Mouse (Mus musculus): ENCODE results near the gene Tle3. TPM values are rescaled to one million over a fixed set of nuclear protein-coding genes. Genes with fewer than 3 reads are reported as not detected.

Tle3 gene
- polyA plus RNA-seq, 1 experiment from 2014 or later = 25.5 TPM

DNA sequence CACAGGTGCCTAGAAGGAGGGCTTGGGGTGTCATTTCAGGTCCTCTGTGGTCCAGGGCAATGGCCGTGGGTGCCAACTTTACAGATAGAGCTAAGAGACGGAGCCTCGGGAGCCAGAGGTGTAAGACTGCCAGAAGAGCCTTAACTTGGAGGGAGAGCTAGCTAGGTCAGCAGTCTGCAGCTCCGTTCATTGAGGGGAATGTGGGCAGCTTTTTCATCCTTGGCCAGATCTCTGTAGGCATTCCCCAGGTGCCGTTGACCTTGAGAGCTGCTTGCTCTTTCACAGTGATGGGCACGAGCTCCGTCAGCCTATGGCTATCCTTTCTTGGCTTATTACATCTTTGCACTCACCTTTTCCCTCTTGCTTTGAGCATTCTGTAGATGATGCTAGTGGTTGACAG is 28.0 kb downstream of the Tle3 start:
- H3K27ac ChIP-seq (replicated peaks; ENCODE audit: low read depth, low read length) = no peak overlapping the region
- H3K36me3 ChIP-seq (ENCODE audit: control insufficient read depth, insufficient read depth, low read length) = peaks cover 82% of the 10 kb centered on the region
- no peak for DNase-seq (ENCODE audit: low spot score)
- H3K4me3 ChIP-seq (ENCODE audit: low read depth, low read length) = no peak overlapping the region
- H3K27me3 ChIP-seq (replicated peaks; ENCODE audit: control insufficient read depth, insufficient read depth, low read length) = no peaks in the 10 kb centered on the region
- no peak overlapping the region for H3K9ac ChIP-seq (ENCODE audit: low read depth, low read length)
- no peak for ATAC-seq (ENCODE audit: low read depth)
- H3K4me1 ChIP-seq (ENCODE audit: control insufficient read depth, insufficient read depth, low read length) = peaks cover 43% of the 10 kb centered on the region
- whole genome bisulfite sequencing = 86% methylated on average over 7 of the region's 7 CpGs
- no peak overlapping the region for H3K4me2 ChIP-seq (ENCODE audit: low read depth, low read length)
- no peaks in the 10 kb centered on the region for H3K9me3 ChIP-seq (ENCODE audit: control insufficient read depth, low read length)

DNA sequence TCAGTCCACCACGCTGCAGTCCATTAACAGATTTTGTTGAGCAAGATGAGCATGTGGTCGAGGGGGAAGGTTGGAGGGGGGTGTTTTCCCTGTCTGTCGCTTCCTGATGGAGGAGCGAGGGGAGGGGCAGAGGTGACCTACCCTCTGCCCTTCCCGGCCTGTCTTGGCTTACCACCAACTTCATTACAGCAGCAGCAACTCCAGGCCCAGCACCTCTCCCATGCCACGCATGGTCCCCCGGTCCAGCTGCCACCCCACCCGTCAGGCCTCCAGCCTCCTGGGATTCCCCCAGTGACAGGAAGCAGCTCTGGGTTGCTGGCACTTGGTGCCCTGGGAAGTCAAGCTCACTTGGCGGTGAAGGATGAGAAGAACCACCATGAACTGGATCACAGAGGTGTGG is 29.5 kb downstream of the Tle3 start:
- no peak overlapping the region for H3K9ac ChIP-seq (ENCODE audit: low read depth, low read length)
- H3K4me1 ChIP-seq (ENCODE audit: control insufficient read depth, insufficient read depth, low read length) = peaks cover 41% of the 10 kb centered on the region
- DNase-seq (ENCODE audit: low spot score) = no peak
- H3K4me3 ChIP-seq (ENCODE audit: low read depth, low read length) = no peak overlapping the region
- H3K27ac ChIP-seq (replicated peaks; ENCODE audit: low read depth, low read length) = no peak overlapping the region
- H3K9me3 ChIP-seq (ENCODE audit: control insufficient read depth, low read length) = no peaks in the 10 kb centered on the region
- ATAC-seq (ENCODE audit: low read depth) = no peak
- no peaks in the 10 kb centered on the region for H3K27me3 ChIP-seq (replicated peaks; ENCODE audit: control insufficient read depth, insufficient read depth, low read length)
- WGBS = 57% methylated on average over 9 of the region's 9 CpGs
- peaks cover 78% of the 10 kb centered on the region for H3K36me3 ChIP-seq (ENCODE audit: control insufficient read depth, insufficient read depth, low read length)
- H3K4me2 ChIP-seq (ENCODE audit: low read depth, low read length) = no peak overlapping the region

GRCm38 (mm10) chr9:61402268-61402667 is 30.1 kb downstream of the Tle3 start:
- H3K9me3 ChIP-seq (ENCODE audit: control insufficient read depth, low read length) = no peaks in the 10 kb centered on the region
- no peak overlapping the region for H3K9ac ChIP-seq (ENCODE audit: low read depth, low read length)
- 77% methylated on average over 4 of the region's 4 CpGs for WGBS
- H3K27me3 ChIP-seq (replicated peaks; ENCODE audit: control insufficient read depth, insufficient read depth, low read length) = no peaks in the 10 kb centered on the region
- no peak overlapping the region for H3K4me3 ChIP-seq (ENCODE audit: low read depth, low read length)
- DNase-seq (ENCODE audit: low spot score) = no peak
- peaks cover 78% of the 10 kb centered on the region for H3K36me3 ChIP-seq (ENCODE audit: control insufficient read depth, insufficient read depth, low read length)
- H3K4me2 ChIP-seq (ENCODE audit: low read depth, low read length) = no peak overlapping the region
- H3K27ac ChIP-seq (replicated peaks; ENCODE audit: low read depth, low read length) = no peak overlapping the region
- ATAC-seq (ENCODE audit: low read depth) = no peak
- peaks cover 36% of the 10 kb centered on the region for H3K4me1 ChIP-seq (ENCODE audit: control insufficient read depth, insufficient read depth, low read length)

DNA sequence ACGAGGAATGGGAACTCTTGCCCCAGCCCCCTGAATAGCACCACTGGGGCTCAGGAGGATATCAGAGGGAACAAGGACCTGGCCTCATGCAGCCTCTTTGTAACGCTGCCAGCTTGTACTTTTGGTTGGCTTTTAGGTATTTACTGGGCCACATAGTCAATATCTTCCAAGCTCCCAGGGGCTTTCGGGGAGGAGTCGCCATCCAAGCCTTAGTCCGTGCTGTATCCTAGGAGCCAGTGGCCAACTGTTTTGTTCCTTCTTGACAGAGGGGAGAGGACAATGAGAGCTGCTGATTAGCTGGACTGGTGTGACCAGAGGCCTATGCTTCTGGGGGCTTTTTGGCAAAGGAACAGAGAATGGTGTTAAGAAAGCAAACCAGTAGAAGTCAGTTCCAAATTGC is 30.6 kb downstream of the Tle3 start:
- ATAC-seq (ENCODE audit: low read depth) (no peak), DNase-seq (ENCODE audit: low spot score) (no peak)
- Histone ChIP-seq H3K36me3 (ENCODE audit: control insufficient read depth, insufficient read depth, low read length) (peaks cover 78% of the 10 kb centered on the region), H3K9ac (ENCODE audit: low read depth, low read length) (no peak overlapping the region), H3K27ac (replicated peaks; ENCODE audit: low read depth, low read length) (no peak overlapping the region), H3K4me3 (ENCODE audit: low read depth, low read length) (no peak overlapping the region), H3K4me2 (ENCODE audit: low read depth, low read length) (no peak overlapping the region), H3K9me3 (ENCODE audit: control insufficient read depth, low read length) (no peaks in the 10 kb centered on the region), H3K27me3 (replicated peaks; ENCODE audit: control insufficient read depth, insufficient read depth, low read length) (no peaks in the 10 kb centered on the region), H3K4me1 (ENCODE audit: control insufficient read depth, insufficient read depth, low read length) (peaks cover 36% of the 10 kb centered on the region)
- WGBS = 75% methylated on average over 5 of the region's 5 CpGs

GRCm38 (mm10) chr9:61403866-61404614 is 31.9 kb downstream of the Tle3 start:
- Histone ChIP-seq H3K9me3 (ENCODE audit: control insufficient read depth, low read length) (no peaks in the 10 kb centered on the region), H3K4me1 (ENCODE audit: control insufficient read depth, insufficient read depth, low read length) (peaks cover 36% of the 10 kb centered on the region), H3K27ac (replicated peaks; ENCODE audit: low read depth, low read length) (peak overlapping the region; percentile 22)

DNA sequence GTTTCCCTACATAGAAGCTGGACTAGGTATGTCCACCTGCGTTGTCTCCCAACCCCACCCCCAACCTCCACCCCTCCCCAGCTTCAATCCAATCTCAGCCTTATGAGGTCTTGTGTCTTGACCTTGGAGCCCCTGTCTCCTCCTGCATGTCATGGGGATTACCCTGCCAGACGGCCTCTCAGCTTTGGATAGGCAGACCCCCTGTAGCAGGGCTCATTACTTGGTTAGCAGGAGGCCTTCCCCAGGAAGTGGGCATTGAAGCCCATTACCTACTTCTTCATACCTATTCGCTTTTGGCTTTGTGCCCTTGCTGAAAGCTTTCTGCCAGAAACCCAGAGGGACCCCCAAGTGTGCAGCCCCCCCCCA is 32.4 kb downstream of the Tle3 start:
- peak overlapping the region; percentile 22 for H3K27ac ChIP-seq (replicated peaks; ENCODE audit: low read depth, low read length)
- DNase-seq (ENCODE audit: low spot score) (no peak), ATAC-seq (ENCODE audit: low read depth) (peak; percentile 10; the same call in 1 of the 2 replicates)
- no peaks in the 10 kb centered on the region for H3K9me3 ChIP-seq (ENCODE audit: control insufficient read depth, low read length)
- no peak overlapping the region for H3K4me3 ChIP-seq (ENCODE audit: low read depth, low read length)
- no peaks in the 10 kb centered on the region for H3K27me3 ChIP-seq (replicated peaks; ENCODE audit: control insufficient read depth, insufficient read depth, low read length)
- 35% methylated on average over 3 of the region's 3 CpGs for WGBS
- no peak overlapping the region for H3K9ac ChIP-seq (ENCODE audit: low read depth, low read length)
- peaks cover 36% of the 10 kb centered on the region for H3K4me1 ChIP-seq (ENCODE audit: control insufficient read depth, insufficient read depth, low read length)
- peak overlapping the region; percentile 34; the same call in 1 of the 2 replicates for H3K4me2 ChIP-seq (ENCODE audit: low read depth, low read length)
- peaks cover 78% of the 10 kb centered on the region for H3K36me3 ChIP-seq (ENCODE audit: control insufficient read depth, insufficient read depth, low read length)

More at GRCm38 (mm10) chr9:61403866-61404614, 31.9 kb downstream of the Tle3 start:
- Histone ChIP-seq H3K4me3 (ENCODE audit: low read depth, low read length) (no peak overlapping the region), H3K36me3 (ENCODE audit: control insufficient read depth, insufficient read depth, low read length) (peaks cover 78% of the 10 kb centered on the region), H3K9ac (ENCODE audit: low read depth, low read length) (no peak overlapping the region), H3K4me2 (ENCODE audit: low read depth, low read length) (no peak overlapping the region), H3K27me3 (replicated peaks; ENCODE audit: control insufficient read depth, insufficient read depth, low read length) (no peaks in the 10 kb centered on the region)
- WGBS = 42% methylated on average over 16 of the region's 16 CpGs
- ATAC-seq (ENCODE audit: low read depth) = no peak; the same call in 1 of the 2 replicates
- peak; percentile 72 for DNase-seq (ENCODE audit: low spot score)

- peaks cover 36% of the 10 kb centered on the region for H3K4me1 ChIP-seq (ENCODE audit: control insufficient read depth, insufficient read depth, low read length)
- no peak overlapping the region for H3K9ac ChIP-seq (ENCODE audit: low read depth, low read length)
- H3K27ac ChIP-seq (replicated peaks; ENCODE audit: low read depth, low read length) = peak overlapping the region; percentile 22
- H3K36me3 ChIP-seq (ENCODE audit: control insufficient read depth, insufficient read depth, low read length) = peaks cover 79% of the 10 kb centered on the region
- peak overlapping the region; percentile 34; the same call in 1 of the 2 replicates for H3K4me2 ChIP-seq (ENCODE audit: low read depth, low read length)
- 0 out of 2 replicates have a peak overlapping the region, but pooled peaks have one; percentile 3 for H3K4me3 ChIP-seq (ENCODE audit: low read depth, low read length)
- DNase-seq (ENCODE audit: low spot score) (peak; percentile 98), ATAC-seq (ENCODE audit: low read depth) (peak; percentile 90)
- H3K9me3 ChIP-seq (ENCODE audit: control insufficient read depth, low read length) = no peaks in the 10 kb centered on the region
- no peaks in the 10 kb centered on the region for H3K27me3 ChIP-seq (replicated peaks; ENCODE audit: control insufficient read depth, insufficient read depth, low read length)
- WGBS = 4% methylated on average over 18 of the region's 19 CpGs
Observed at GRCm38 (mm10) chr9:61404998-61405621, 32.9 kb downstream of the Tle3 start.

DNA sequence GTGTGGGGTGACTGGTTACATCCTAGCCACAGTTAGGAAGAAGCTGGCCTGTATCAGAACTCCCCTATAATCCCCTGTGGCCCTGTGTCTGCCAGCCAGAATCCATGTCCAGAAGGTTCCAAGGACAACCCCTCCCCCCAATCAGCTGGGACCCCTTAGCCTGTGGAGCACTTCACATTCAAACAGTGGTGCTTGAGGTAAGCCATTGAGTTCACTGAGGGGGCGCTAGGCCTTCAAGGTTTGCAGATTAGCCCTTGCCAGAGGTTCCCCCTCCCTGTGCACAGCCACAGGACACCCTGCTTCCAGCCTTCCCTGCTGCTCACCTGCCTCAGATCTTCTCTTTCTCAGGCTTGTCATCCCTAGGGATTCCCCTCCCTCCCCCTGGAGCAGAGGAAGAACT is 34.2 kb downstream of the Tle3 start:
- ATAC-seq (ENCODE audit: low read depth) = no peak
- Histone ChIP-seq H3K4me1 (ENCODE audit: control insufficient read depth, insufficient read depth, low read length) (peaks cover 28% of the 10 kb centered on the region), H3K36me3 (ENCODE audit: control insufficient read depth, insufficient read depth, low read length) (peaks cover 79% of the 10 kb centered on the region), H3K27me3 (replicated peaks; ENCODE audit: control insufficient read depth, insufficient read depth, low read length) (no peaks in the 10 kb centered on the region), H3K27ac (replicated peaks; ENCODE audit: low read depth, low read length) (no peak overlapping the region), H3K4me2 (ENCODE audit: low read depth, low read length) (no peak overlapping the region), H3K9ac (ENCODE audit: low read depth, low read length) (no peak overlapping the region), H3K9me3 (ENCODE audit: control insufficient read depth, low read length) (no peaks in the 10 kb centered on the region), H3K4me3 (ENCODE audit: low read depth, low read length) (no peak overlapping the region)
- no peak for DNase-seq (ENCODE audit: low spot score)
- WGBS = 88% methylated on average over 1 of the region's 1 CpGs

Measured in embryonic facial prominence, embryonic 14.5 days (tissue).